25 mouse cellular contexts compared by ENCODE assay signal in the genomic region with DNA sequence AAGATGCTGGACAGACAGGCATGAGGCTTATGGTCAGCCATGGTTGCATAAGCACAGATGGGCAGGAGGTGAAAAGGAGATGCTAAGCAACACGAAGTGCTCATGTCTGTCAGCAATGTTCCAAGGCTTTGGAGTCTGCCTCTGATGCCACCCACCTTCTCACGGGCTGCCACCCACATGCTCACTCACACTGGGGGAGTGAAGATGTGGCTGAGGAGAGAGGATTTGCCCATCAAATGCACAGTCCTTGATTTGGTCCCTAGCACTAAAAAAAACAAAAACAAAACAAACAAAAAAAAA. TPM values are rescaled to one million over a fixed set of nuclear protein-coding genes. Genes with fewer than 3 reads are reported as not detected.
A peak's percentile ranks its signal among the peaks of the same experiment; 100 is the strongest.
DNase-seq lines count a peak whose midpoint lies in the region; ATAC-seq lines count a peak whose summit lies in the region.
"Had no signal": no experiment of that assay in that cellular context is flagged by ENCODE, and none has a peak within 500 bp of the region (broad histone marks: within the 10 kb centered on the region; RNA-seq: fewer than 3 reads in every experiment).

No protein-coding gene starts in this region.

- no peak overlapping the region for H3K4me2 ChIP-seq in kidney, embryonic 16.5 days (replicated peaks; ENCODE audit: low read depth, low read length)
- no peak overlapping the region for H3K4me2 ChIP-seq in neural tube, embryonic 15.5 days
- H3K4me2 ChIP-seq: hindbrain, embryonic 15.5 days had no signal

- no peak overlapping the region for H3K9ac ChIP-seq in kidney, embryonic 16.5 days (replicated peaks; ENCODE audit: low read length)
- no peak overlapping the region for H3K9ac ChIP-seq in neural tube, embryonic 15.5 days (replicated peaks)
- H3K9ac ChIP-seq: forebrain, postnatal 0 days; hindbrain, embryonic 15.5 days; liver, postnatal 0 days had no signal

- H3K27ac ChIP-seq in kidney, embryonic 16.5 days (ENCODE audit: low read length), result no peak overlapping the region
- H3K27ac ChIP-seq in neural tube, embryonic 15.5 days (replicated peaks), result no peak overlapping the region
- H3K27ac ChIP-seq: forebrain, embryonic 10.5 days; heart, adult 2 months; hindbrain, embryonic 15.5 days; kidney, postnatal 0 days; limb, embryonic 10.5 days had no signal

- H3K27me3 ChIP-seq in kidney, embryonic 16.5 days (ENCODE audit: insufficient read depth, low read length), result no peaks in the 10 kb centered on the region
- H3K27me3 ChIP-seq in neural tube, embryonic 15.5 days (replicated peaks), result no peaks in the 10 kb centered on the region
- H3K27me3 ChIP-seq: hindbrain, embryonic 15.5 days had no signal

- 0 out of 2 replicates have a peak, but pooled peaks cover 4% of the 10 kb centered on the region for H3K4me1 ChIP-seq in kidney, embryonic 16.5 days (ENCODE audit: insufficient read depth, low read length)
- 0 out of 2 replicates have a peak, but pooled peaks cover 9% of the 10 kb centered on the region for H3K4me1 ChIP-seq in neural tube, embryonic 15.5 days
- H3K4me1 ChIP-seq: forebrain, embryonic 10.5 days; limb, embryonic 10.5 days had no signal

- intact Hi-C loops in left cerebral cortex, postnatal 36 days (cut with DNase I), result no loop called here

- H3K36me3 ChIP-seq in kidney, embryonic 16.5 days (ENCODE audit: insufficient read depth, low read length), result no peaks in the 10 kb centered on the region
- no peaks in the 10 kb centered on the region for H3K36me3 ChIP-seq in neural tube, embryonic 15.5 days
- H3K36me3 ChIP-seq: forebrain, embryonic 10.5 days; hindbrain, embryonic 15.5 days; limb, embryonic 10.5 days had no signal

- no peaks in the 10 kb centered on the region for H3K9me3 ChIP-seq in kidney, embryonic 16.5 days (ENCODE audit: low read length)
- H3K9me3 ChIP-seq in neural tube, embryonic 15.5 days (replicated peaks), result no peaks in the 10 kb centered on the region
- H3K9me3 ChIP-seq: hindbrain, embryonic 15.5 days; limb, embryonic 10.5 days had no signal

- WGBS in kidney, embryonic 16.5 days, result 50% methylated on average over 2 of the region's 2 CpGs
- WGBS in neural tube, embryonic 15.5 days, result 88% methylated on average over 2 of the region's 2 CpGs

- no peak overlapping the region for H3K4me3 ChIP-seq in kidney, embryonic 16.5 days (ENCODE audit: low read length)
- H3K4me3 ChIP-seq in neural tube, embryonic 15.5 days (replicated peaks), result no peak overlapping the region
- H3K4me3 ChIP-seq: forebrain, embryonic 10.5 days; heart, adult 2 months; hindbrain, embryonic 15.5 days; limb, embryonic 10.5 days had no signal

- 0 out of 2 replicates have a peak, but pooled peaks have one; percentile 27 for ATAC-seq in kidney, embryonic 16.5 days (ENCODE audit: low FRiP score, low TSS enrichment)
- no peak for ATAC-seq in neural tube, embryonic 15.5 days (ENCODE audit: low FRiP score)
- ATAC-seq: forebrain, postnatal 0 days; intestine, postnatal 0 days; liver, postnatal 0 days had no signal

- no peak for DNase-seq in kidney, postnatal 4 days
- peak; percentile 79 for DNase-seq in right cerebral cortex, adult 18-20 months
- no peak for DNase-seq in right cerebral cortex, postnatal 4 days
- DNase-seq in left cerebral cortex, postnatal 36 days (ENCODE audit: low spot score in 2 of 2), result peak; percentile 62
- peak; percentile 56 to 78 for DNase-seq in right cerebral cortex, postnatal 36 days (ENCODE audit: low spot score in 2 of 2)
- DNase-seq: adrenal gland, adult 2 months; forebrain, postnatal 0 days; gastrocnemius, postnatal 14 days; heart, adult 2 months; heart, postnatal 36 days; liver, postnatal 0 days; lung, postnatal 10 days; midbrain, embryonic 14.5 days; thymus, postnatal 36 days had no signal

RNA-seq across cellular contexts. Expression of a gene that starts 13.4 kb away (rescaled TPM):
- 1.1 and 1.2 TPM in 2 replicates for polyA plus RNA-seq in kidney, embryonic 16.5 days (2015; fragmentation: Nextera tagmentation; extraction: Ambion mirVana)
- total RNA-seq in left cerebral cortex, postnatal 36 days (2021), result 100 to 1,000 TPM; 128 to 164 TPM
- polyA plus RNA-seq in neural tube, embryonic 15.5 days (2015; fragmentation: Nextera tagmentation; extraction: Ambion mirVana), result 28.8 and 33.9 TPM in 2 replicates
- total RNA-seq: megakaryocyte progenitor cell, adult 5-6 weeks; neutrophil, adult 5-6 weeks had no signal
- polyA plus RNA-seq: liver, postnatal 0 days had no signal

RNA-seq across cellular contexts. Expression of a gene that starts 44.6 kb away (rescaled TPM):
- 0.62 and 0.71 TPM in 2 replicates for polyA plus RNA-seq in kidney, embryonic 16.5 days (2015; fragmentation: Nextera tagmentation; extraction: Ambion mirVana)
- total RNA-seq in left cerebral cortex, postnatal 36 days (2021), result under 1 TPM; 0.32 to 0.70 TPM
- polyA plus RNA-seq in neural tube, embryonic 15.5 days (2015; fragmentation: Nextera tagmentation; extraction: Ambion mirVana), result 0.38 and 0.49 TPM in 2 replicates
- total RNA-seq: liver, adult 2 months; megakaryocyte progenitor cell, adult 5-6 weeks had no signal
- polyA plus RNA-seq: heart, embryonic 14.5 days; liver, adult 2 months; liver, postnatal 0 days; midbrain, embryonic 14.5 days had no signal

RNA-seq across cellular contexts. Expression of a gene that starts 44.8 kb away (rescaled TPM):
- polyA plus RNA-seq in kidney, embryonic 16.5 days (2015; fragmentation: Nextera tagmentation; extraction: Ambion mirVana), result 14.7 and 16.4 TPM in 2 replicates
- 10 to 100 TPM; 23.7 to 26.4 TPM for total RNA-seq in left cerebral cortex, postnatal 36 days (2021)
- 21.9 and 22.2 TPM in 2 replicates for polyA plus RNA-seq in neural tube, embryonic 15.5 days (2015; fragmentation: Nextera tagmentation; extraction: Ambion mirVana)

Comparison
In these comparisons a context has a peak if more than half of its experiments do, and no peak if none do; other contexts are left out.
1. DNase-seq: peak in right cerebral cortex, adult 18-20 months (single experiment), left cerebral cortex, postnatal 36 days (2 of 2) and right cerebral cortex, postnatal 36 days (2 of 2); none in kidney, postnatal 4 days (0 of 2) and right cerebral cortex, postnatal 4 days (single experiment).
2. RNA of a gene that starts 13.4 kb away (polyA plus RNA-seq): 28.8 to 33.9 TPM in neural tube, embryonic 15.5 days; 1.1 to 1.2 TPM in kidney, embryonic 16.5 days; every median in the first group is over 10 times any median in the second.